Mouse (Mus musculus) bone marrow macrophage, adult 2 months (primary cell): Measurements from ENCODE around the gene Ctsz.

Experiments
- CTCF ChIP-seq: IDR thresholded peaks from 2 replicates; pipeline ENCODE4 v1.5.1; 2012; ENCODE audit warnings: low read depth, mild to moderate bottlenecking, low read length, moderate library complexity
- POLR2A ChIP-seq: IDR thresholded peaks from 2 replicates; pipeline ENCODE4 v1.6.1; 2012; ENCODE audit warnings: mild to moderate bottlenecking, low read depth, low read length, borderline replicate concordance

DNA sequence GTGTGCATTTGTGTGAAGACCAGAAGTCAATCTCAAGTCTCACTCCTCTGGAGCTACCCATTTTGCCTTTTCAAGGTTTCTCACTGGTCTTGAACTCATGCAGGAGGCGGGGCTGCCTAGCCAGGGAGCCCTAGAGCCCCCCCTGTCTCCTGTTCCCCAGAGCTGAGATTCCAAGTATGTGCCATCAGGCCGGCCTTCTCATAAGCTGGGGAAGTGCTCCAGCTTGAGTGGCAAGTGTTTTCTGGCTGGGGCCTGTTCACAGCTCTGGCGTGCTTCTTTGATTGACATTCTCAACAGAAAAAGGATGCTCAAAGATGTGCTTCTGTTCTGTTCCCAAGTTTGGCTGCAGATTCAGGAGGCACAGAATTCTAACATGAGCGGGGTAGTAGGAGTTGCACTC lies 38.4 kb downstream of the Ctsz start:
- TF ChIP-seq POLR2A, result no peak
- no peak for TF ChIP-seq CTCF
